9 mouse cellular contexts compared by ENCODE assay signal in genomic region chr9:22327099-22327474, GRCm38 (mm10). TPM values are rescaled to one million over a fixed set of nuclear protein-coding genes. Genes with fewer than 3 reads are reported as not detected.
A peak's percentile ranks its signal among the peaks of the same experiment; 100 is the strongest.
DNase-seq lines count a peak whose midpoint lies in the region; ATAC-seq and TF ChIP-seq lines count a peak whose summit lies in the region.
"Had no signal": no experiment of that assay in that cellular context is flagged by ENCODE, and none has a peak within 500 bp of the region (broad histone marks: within the 10 kb centered on the region; RNA-seq: fewer than 3 reads in every experiment).

No protein-coding gene starts in this region.

- WGBS in heart, embryonic 10.5 days, result 19% methylated on average over 9 of the region's 9 CpGs
- 17% methylated on average over 9 of the region's 9 CpGs for WGBS in heart, postnatal 0 days
- WGBS in midbrain, embryonic 10.5 days, result 13% methylated on average over 9 of the region's 9 CpGs

- H3K4me2 ChIP-seq in heart, postnatal 0 days (ENCODE audit: low read depth, low read length), result peak overlapping the region; percentile 81

- H3K27me3 ChIP-seq in heart, embryonic 10.5 days (ENCODE audit: insufficient read depth, poor library complexity, severe bottlenecking), result no peaks in the 10 kb centered on the region
- H3K27me3 ChIP-seq in heart, postnatal 0 days (ENCODE audit: control insufficient read depth, insufficient read depth, low read length), result no peaks in the 10 kb centered on the region
- no peaks in the 10 kb centered on the region; the same call in 1 of the 2 replicates for H3K27me3 ChIP-seq in midbrain, embryonic 10.5 days (ENCODE audit: low read depth, poor library complexity, severe bottlenecking)

- no peaks in the 10 kb centered on the region for H3K9me3 ChIP-seq in heart, embryonic 10.5 days
- no peaks in the 10 kb centered on the region for H3K9me3 ChIP-seq in heart, postnatal 0 days (replicated peaks; ENCODE audit: control insufficient read depth, low read length)
- no peaks in the 10 kb centered on the region for H3K9me3 ChIP-seq in midbrain, embryonic 10.5 days (replicated peaks)

- peaks cover 14% of the 10 kb centered on the region for H3K4me1 ChIP-seq in heart, embryonic 10.5 days
- H3K4me1 ChIP-seq in heart, postnatal 0 days (ENCODE audit: control insufficient read depth, insufficient read depth), result 0 out of 2 replicates have a peak, but pooled peaks cover 4% of the 10 kb centered on the region
- H3K4me1 ChIP-seq in midbrain, embryonic 10.5 days, result peaks cover 13% of the 10 kb centered on the region

- no peak for TF ChIP-seq CTCF in heart, postnatal 0 days (IDR thresholded peaks at IDR 0.05; ENCODE audit: low read depth)

- peak overlapping the region; percentile 57; the same call in 1 of the 2 replicates for H3K9ac ChIP-seq in heart, postnatal 0 days (replicated peaks; ENCODE audit: low read depth, low read length)

- DNase-seq in heart, embryonic 10.5 days (ENCODE audit: low spot score), result no peak
- DNase-seq in heart, adult 11 months, result no peak
- DNase-seq in cerebellum, adult 9-11 months, result peak; percentile 40
- DNase-seq in heart, postnatal 0 days (ENCODE audit: low spot score), result no peak
- DNase-seq in kidney, postnatal 36 days, result peak; percentile 92 to 94
- DNase-seq in midbrain, embryonic 10.5 days (ENCODE audit: low spot score), result no peak
- DNase-seq in right cerebral cortex, postnatal 25 days, result no peak
- DNase-seq in c-Kit-positive CD71-positive TER-119-positive erythroid progenitor cells, embryonic 14.5 days (ENCODE audit: low spot score), result no peak

- TF ChIP-seq EP300 in heart, postnatal 0 days (IDR thresholded peaks at IDR 0.05; ENCODE audit: low read depth), result no peak

- peaks cover 11% of the 10 kb centered on the region for H3K36me3 ChIP-seq in heart, embryonic 10.5 days
- peaks cover 13% of the 10 kb centered on the region for H3K36me3 ChIP-seq in heart, postnatal 0 days (replicated peaks; ENCODE audit: control insufficient read depth, insufficient read depth, low read length)
- H3K36me3 ChIP-seq in midbrain, embryonic 10.5 days, result peaks cover 22% of the 10 kb centered on the region

- ATAC-seq in heart, postnatal 0 days (ENCODE audit: insufficient read depth, low read depth), result no peak

- peak overlapping the region; percentile 68 for H3K4me3 ChIP-seq in heart, embryonic 10.5 days
- H3K4me3 ChIP-seq in heart, postnatal 0 days (ENCODE audit: low read depth, low read length), result peak overlapping the region; percentile 54
- H3K4me3 ChIP-seq in midbrain, embryonic 10.5 days, result peak overlapping the region; percentile 66
- H3K4me3 ChIP-seq: myocyte had no signal

- H3K27ac ChIP-seq in heart, embryonic 10.5 days, result peak overlapping the region; percentile 84
- H3K27ac ChIP-seq in heart, postnatal 0 days (ENCODE audit: low read depth), result no peak overlapping the region
- peak overlapping the region; percentile 81; the same call in 1 of the 2 replicates for H3K27ac ChIP-seq in midbrain, embryonic 10.5 days (replicated peaks)

RNA-seq across cellular contexts. Expression of gene Zfp810, which starts 19.6 kb away (rescaled TPM):
- 17.2 and 19.9 TPM in 2 replicates for polyA plus RNA-seq in heart, embryonic 10.5 days (2016; fragmentation: Nextera tagmentation; extraction: Ambion mirVana)
- total RNA-seq in heart, postnatal 0 days (2014; rRNA removed; ENCODE audit: low replicate concordance), result 16.7 and 27.8 TPM in 2 replicates
- 13.1 and 14.3 TPM in 2 replicates for polyA plus RNA-seq in heart, postnatal 0 days (2015; fragmentation: Nextera tagmentation; extraction: Ambion mirVana)
- polyA plus RNA-seq in midbrain, embryonic 10.5 days (2016; fragmentation: Nextera tagmentation; extraction: Ambion mirVana), result 23.1 and 30.3 TPM in 2 replicates

Comparison
In these comparisons a context has a peak if more than half of its experiments do, and no peak if none do; other contexts are left out.
1. DNase-seq: peak in cerebellum, adult 9-11 months (single experiment) and kidney, postnatal 36 days (2 of 2); none in heart, embryonic 10.5 days (single experiment), heart, adult 11 months (single experiment), heart, postnatal 0 days (single experiment), midbrain, embryonic 10.5 days (single experiment), right cerebral cortex, postnatal 25 days (single experiment) and c-Kit-positive CD71-positive TER-119-positive erythroid progenitor cells, embryonic 14.5 days (single experiment).
2. Peak in every context shown above with its lines, with median percentiles within 50 percentile points of each other: H3K4me3 ChIP-seq.